Mouse (Mus musculus) lung, postnatal 25 days (tissue): ENCODE data around the gene Btnl2.

Experiments
- DNase-seq: peaks from one replicate; pipeline ENCODE4 v3.0.0; 2022; ENCODE audit warnings: low spot score

The Btnl2 gene

DNA sequence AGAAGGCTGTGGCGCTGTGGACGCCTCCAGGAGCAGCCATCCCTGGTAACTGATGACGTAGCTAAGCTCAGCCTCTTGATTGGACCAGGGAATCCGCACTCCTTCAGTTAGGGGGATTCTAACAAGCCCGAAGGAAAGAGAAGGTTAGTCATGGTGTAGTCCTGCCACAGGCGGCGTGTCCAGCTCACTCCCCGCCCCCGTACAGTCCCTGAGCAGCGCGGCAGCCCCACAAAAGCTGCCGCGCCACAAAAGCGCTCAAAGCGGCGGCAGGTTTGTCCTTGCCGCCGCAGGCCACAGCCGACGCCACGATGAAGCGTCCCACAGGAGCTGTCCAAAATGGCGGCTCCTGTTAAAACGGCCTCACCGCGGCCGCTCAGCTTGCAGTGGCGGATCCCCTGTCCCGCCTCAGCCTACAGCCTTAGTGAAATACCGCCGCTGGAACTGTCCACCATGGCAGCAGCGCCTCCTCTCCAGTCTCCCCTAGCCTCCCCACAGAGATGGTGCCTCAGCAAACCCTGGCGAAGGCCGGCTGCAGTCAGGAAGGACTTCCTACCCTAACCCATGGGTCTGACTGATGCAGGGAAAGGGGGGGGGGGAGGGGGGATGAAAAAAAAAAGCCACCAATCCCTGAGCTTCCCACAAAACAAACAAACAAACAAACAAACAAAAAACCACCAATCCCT, 44.2 kb downstream of the Btnl2 start, which contains the start of gene BC051142:
TSS of gene BC051142 (plus strand) at position 110 of the 683 bp plus-strand sequence.
- DNase-seq, result peak; percentile 87

GRCm38 (mm10) chr17:34399394-34399715, 44.7 kb downstream of the Btnl2 start:
- no peak for DNase-seq

DNA sequence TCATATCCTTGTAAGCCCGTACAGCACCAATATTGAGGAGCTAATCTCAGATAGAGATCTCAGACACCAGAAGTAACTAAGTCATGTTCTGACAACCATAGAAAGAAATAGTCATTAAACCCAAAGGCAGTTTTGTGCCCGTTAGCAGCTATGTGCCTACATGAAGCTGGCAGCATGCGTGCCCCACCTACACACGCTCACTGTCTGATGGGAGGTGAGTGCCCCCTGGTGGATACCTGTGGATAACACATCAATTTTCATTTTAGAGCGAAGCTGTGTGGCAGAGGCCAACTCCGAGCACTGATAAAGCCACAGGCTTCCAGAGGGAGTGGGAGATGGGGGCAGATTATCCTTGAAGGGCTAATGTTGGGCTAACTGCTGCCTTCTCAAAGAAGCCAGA, 56.5 kb downstream of the Btnl2 start:
- peak; percentile 66 for DNase-seq
